Mouse (Mus musculus): ENCODE results near the gene Tyw1. TPM values are rescaled to one million over a fixed set of nuclear protein-coding genes. Genes with fewer than 3 reads are reported as not detected.

Gene Tyw1
- total and polyA plus RNA-seq, 3 experiments, result 34.7 to 46.5 (median 37.1) TPM

DNA sequence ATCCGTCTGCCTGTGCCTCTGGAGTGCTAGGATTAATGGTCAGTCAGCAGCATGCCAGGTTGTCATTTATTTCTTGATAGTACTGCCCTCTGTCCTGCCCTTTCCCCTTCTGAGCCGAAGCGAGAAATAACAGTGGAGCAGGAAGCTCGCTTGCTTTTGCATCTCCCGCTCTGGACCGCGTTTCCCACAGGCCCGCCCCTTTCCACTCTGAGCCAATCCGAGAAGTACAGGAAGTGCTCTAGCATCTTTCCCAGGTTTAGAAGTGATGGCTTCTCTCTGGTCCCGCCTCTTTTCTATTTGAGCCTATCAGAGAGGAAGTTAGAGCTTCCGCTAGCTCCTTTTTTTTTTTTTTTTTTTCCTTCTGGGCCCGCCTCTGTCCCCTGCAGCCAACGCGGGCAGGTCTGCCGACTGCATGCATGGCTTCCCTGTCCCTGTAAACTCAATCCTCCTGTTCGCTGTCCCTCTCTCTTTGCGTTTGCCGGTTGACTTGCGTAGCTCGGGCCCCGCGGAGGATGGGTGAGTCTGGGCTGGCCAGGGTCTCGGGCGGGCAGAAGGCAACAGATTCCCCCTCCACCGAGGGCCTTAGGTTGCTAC lies 1.4 kb downstream of the Tyw1 start (continued):
- TF ChIP-seq MXI1 (IDR thresholded peaks at IDR 0.05; ENCODE audit: low read depth, low read length) (peak; percentile 84), SMC3 (IDR thresholded peaks at IDR 0.05; ENCODE audit: low read depth, low read length) (no peak), PAX5 (IDR thresholded peaks at IDR 0.05; ENCODE audit: low read length) (no peak), MAFK (IDR thresholded peaks at IDR 0.05; ENCODE audit: insufficient replicate concordance, low read length) (no peak), ZKSCAN1 (IDR thresholded peaks at IDR 0.05; ENCODE audit: borderline replicate concordance, low read depth, low read length) (no peak; the same call in 1 of the 2 replicates), MYC (IDR thresholded peaks at IDR 0.05; ENCODE audit: low read depth, low read length) (peak; percentile 58; the same call in 1 of the 2 replicates), ZC3H11A (IDR thresholded peaks at IDR 0.05; ENCODE audit: low read depth, low read length) (no peak), RCOR1 (conservative IDR thresholded peaks at IDR 0.05; ENCODE audit: low read depth, low read length) (no peak), BHLHE40 (IDR thresholded peaks at IDR 0.05; ENCODE audit: low read depth, low read length) (0 out of 2 replicates have a peak, but pooled peaks have one; percentile 30), EP300 (IDR thresholded peaks at IDR 0.05; ENCODE audit: low read length) (no peak)

DNA sequence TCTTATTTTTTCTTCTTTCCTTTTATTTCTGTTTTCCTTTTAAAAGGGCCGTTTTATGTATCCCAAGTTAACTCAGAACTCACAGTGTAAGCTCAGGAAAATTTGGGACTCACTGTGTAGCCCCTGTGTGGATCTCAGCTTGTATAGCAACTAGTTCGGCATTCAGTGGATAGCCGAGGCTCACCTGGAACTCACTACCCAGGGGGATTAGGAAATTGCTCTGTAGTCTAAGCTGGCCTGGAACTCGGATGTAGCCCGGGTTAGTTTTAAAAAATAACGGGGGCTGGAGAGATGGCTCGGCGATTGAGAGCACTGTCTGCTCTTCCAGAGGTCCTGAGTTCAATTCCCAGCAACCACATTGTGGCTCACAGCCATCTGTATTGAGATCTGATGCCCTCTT lies 1.9 kb downstream of the Tyw1 start:
- Histone ChIP-seq H3K9ac (ENCODE audit: insufficient read depth, low read depth) (peak overlapping the region; percentile 73), H3K27me3 (replicated peaks) (no peaks in the 10 kb centered on the region), H3K36me3 (replicated peaks in 1 of 2; ENCODE audit: control insufficient read depth in 1 of 2, insufficient read depth in 1 of 2, low read length in 1 of 2) (peaks cover 17 to 35% of the 10 kb centered on the region in 2 experiments), H3K4me2 (ENCODE audit: insufficient read depth, low read depth, poor library complexity, severe bottlenecking) (peak overlapping the region; percentile 88), H3K27ac (ENCODE audit: insufficient read depth, low read depth) (no peak overlapping the region), H3K9me3 (replicated peaks; ENCODE audit: low read length) (no peaks in the 10 kb centered on the region), H3K4me1 (ENCODE audit: control insufficient read depth in 1 of 2, insufficient read depth in 2 of 2) (peaks cover 2 to 29% of the 10 kb centered on the region in 2 experiments; a peak in 2 of 4 replicates), H3K79me2 (replicated peaks; ENCODE audit: control insufficient read depth, extremely low read depth, insufficient read depth, poor library complexity, severe bottlenecking) (peaks cover 36% of the 10 kb centered on the region), H3K4me3 (replicated peaks in 1 of 3; ENCODE audit: low read depth in 2 of 3, low read length in 2 of 3, poor library complexity in 1 of 3) (peak overlapping the region; percentile 88 to 96 (median 94))
- dilution Hi-C loops (cut with MboI; ENCODE audit: extremely low pct_ligation_motif_present, extremely low pct_unique_long_range_greater_than_20kb, low sequenced_read_pairs) (no loop called here), in situ Hi-C loops (cut with MboI; ENCODE audit: low pct_ligation_motif_present, low pct_unique_long_range_greater_than_20kb, low sequenced_read_pairs) (no loop called here)
- TF ChIP-seq TBP (conservative IDR thresholded peaks at IDR 0.05; ENCODE audit: low read depth, low read length) (no peak), ZKSCAN1 (IDR thresholded peaks at IDR 0.05; ENCODE audit: borderline replicate concordance, low read depth, low read length) (no peak), RAD21 (IDR thresholded peaks at IDR 0.05; ENCODE audit: low read depth, low read length) (no peak), ZNF384 (IDR thresholded peaks at IDR 0.05; ENCODE audit: low read depth, low read length) (no peak), EP300 (IDR thresholded peaks at IDR 0.05; ENCODE audit: low read length) (no peak), MYC (IDR thresholded peaks at IDR 0.05; ENCODE audit: low read depth, low read length) (no peak), ZC3H11A (IDR thresholded peaks at IDR 0.05; ENCODE audit: low read depth, low read length) (no peak), CHD2 (IDR thresholded peaks at IDR 0.05; ENCODE audit: low read length) (no peak), E2F4 (IDR thresholded peaks at IDR 0.05; ENCODE audit: insufficient replicate concordance, low read depth, low read length) (no peak), MEF2A (IDR thresholded peaks at IDR 0.05; ENCODE audit: borderline replicate concordance, low read depth, low read length) (no peak), MXI1 (IDR thresholded peaks at IDR 0.05; ENCODE audit: low read depth, low read length) (no peak)
- no peak for DNase-seq (ENCODE audit: extremely low read depth)

DNA sequence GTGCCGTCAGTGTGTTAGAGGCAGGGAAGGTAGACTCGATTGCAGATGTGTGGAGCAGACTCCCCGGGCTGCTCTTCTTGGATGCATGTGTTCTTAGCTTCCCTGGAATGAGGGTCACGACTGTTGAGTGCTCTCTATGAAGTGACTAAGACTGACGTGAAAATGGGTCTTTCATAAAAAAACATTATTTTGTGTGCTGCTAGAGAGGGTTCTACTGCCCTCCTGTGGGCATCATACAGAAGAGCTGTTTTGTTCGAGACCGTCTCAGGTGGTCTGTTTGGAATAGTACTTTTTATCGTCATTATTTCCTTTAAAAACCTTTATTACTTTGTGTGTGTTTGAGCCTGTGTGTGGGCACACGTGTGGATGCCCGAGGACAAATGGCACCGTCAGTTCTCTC lies 8.0 kb downstream of the Tyw1 start:
- H3K36me3 ChIP-seq (replicated peaks in 1 of 2; ENCODE audit: control insufficient read depth in 1 of 2, insufficient read depth in 1 of 2, low read length in 1 of 2), result peaks cover 50 to 80% of the 10 kb centered on the region in 2 experiments
- dilution Hi-C loops (cut with MboI; ENCODE audit: extremely low pct_ligation_motif_present, extremely low pct_unique_long_range_greater_than_20kb, low sequenced_read_pairs), result no loop called here

More for the DNA sequence above, 8.0 kb downstream of the Tyw1 start:
- Histone ChIP-seq H3K4me2 (ENCODE audit: insufficient read depth, low read depth, poor library complexity, severe bottlenecking) (no peak overlapping the region), H3K27me3 (replicated peaks) (no peaks in the 10 kb centered on the region), H3K4me1 (ENCODE audit: control insufficient read depth in 1 of 2, insufficient read depth in 2 of 2) (peaks cover 0 to 8% of the 10 kb centered on the region in 2 experiments; a peak in 2 of 4 replicates), H3K9me3 (replicated peaks; ENCODE audit: low read length) (no peaks in the 10 kb centered on the region), H3K4me3 (replicated peaks in 1 of 3; ENCODE audit: low read depth in 2 of 3, low read length in 2 of 3, poor library complexity in 1 of 3) (no peak overlapping the region), H3K79me2 (replicated peaks; ENCODE audit: control insufficient read depth, extremely low read depth, insufficient read depth, poor library complexity, severe bottlenecking) (peaks cover 6% of the 10 kb centered on the region; the same call in 1 of the 2 replicates), H3K9ac (ENCODE audit: insufficient read depth, low read depth) (no peak overlapping the region), H3K27ac (ENCODE audit: insufficient read depth, low read depth) (no peak overlapping the region)
- TF ChIP-seq JUN (IDR thresholded peaks at IDR 0.05; ENCODE audit: insufficient read depth, low read depth, low read length) (no peak), RAD21 (IDR thresholded peaks at IDR 0.05; ENCODE audit: low read depth, low read length) (peak; percentile 46), NRF1 (IDR thresholded peaks at IDR 0.05; ENCODE audit: low read depth, low read length) (no peak), ZMIZ1 (IDR thresholded peaks at IDR 0.05; ENCODE audit: low read depth, low read length) (no peak), POLR2AphosphoS2 (IDR thresholded peaks at IDR 0.05; ENCODE audit: low read depth, low read length) (no peak), KAT2A (IDR thresholded peaks at IDR 0.05; ENCODE audit: insufficient replicate concordance, low read length) (no peak), HCFC1 (IDR thresholded peaks at IDR 0.05; ENCODE audit: low read depth, low read length) (no peak), ZNF384 (IDR thresholded peaks at IDR 0.05; ENCODE audit: low read depth, low read length) (peak; percentile 60), CHD2 (IDR thresholded peaks at IDR 0.05; ENCODE audit: low read length) (no peak), CTCF (conservative IDR thresholded peaks at IDR 0.05 in 1 of 2, IDR thresholded peaks at IDR 0.05 in 1 of 2; ENCODE audit: low read depth in 2 of 2, low read length in 2 of 2) (peak in 1 of 2 experiments; percentile 51; a peak in 3 of 4 replicates), CHD1 (IDR thresholded peaks at IDR 0.05; ENCODE audit: low read depth, low read length) (no peak)
- in situ Hi-C loops (cut with MboI; ENCODE audit: low pct_ligation_motif_present, low pct_unique_long_range_greater_than_20kb, low sequenced_read_pairs), result no loop called here
- DNase-seq (ENCODE audit: extremely low read depth), result no peak
